Mouse (Mus musculus): ENCODE measurements around the gene Acsf2. TPM values are rescaled to one million over a fixed set of nuclear protein-coding genes. Genes with fewer than 3 reads are reported as not detected.
"Not testable (repeated sequence)": the region's sequence is repeated elsewhere in the genome, so short reads cannot be mapped to it uniquely, and the experiment has no call there.

Acsf2 gene
- polyA plus RNA-seq (2014; fragmentation: Nextera tagmentation; extraction: Ambion mirVana), result 4.3 and 4.7 TPM in 2 replicates

DNA sequence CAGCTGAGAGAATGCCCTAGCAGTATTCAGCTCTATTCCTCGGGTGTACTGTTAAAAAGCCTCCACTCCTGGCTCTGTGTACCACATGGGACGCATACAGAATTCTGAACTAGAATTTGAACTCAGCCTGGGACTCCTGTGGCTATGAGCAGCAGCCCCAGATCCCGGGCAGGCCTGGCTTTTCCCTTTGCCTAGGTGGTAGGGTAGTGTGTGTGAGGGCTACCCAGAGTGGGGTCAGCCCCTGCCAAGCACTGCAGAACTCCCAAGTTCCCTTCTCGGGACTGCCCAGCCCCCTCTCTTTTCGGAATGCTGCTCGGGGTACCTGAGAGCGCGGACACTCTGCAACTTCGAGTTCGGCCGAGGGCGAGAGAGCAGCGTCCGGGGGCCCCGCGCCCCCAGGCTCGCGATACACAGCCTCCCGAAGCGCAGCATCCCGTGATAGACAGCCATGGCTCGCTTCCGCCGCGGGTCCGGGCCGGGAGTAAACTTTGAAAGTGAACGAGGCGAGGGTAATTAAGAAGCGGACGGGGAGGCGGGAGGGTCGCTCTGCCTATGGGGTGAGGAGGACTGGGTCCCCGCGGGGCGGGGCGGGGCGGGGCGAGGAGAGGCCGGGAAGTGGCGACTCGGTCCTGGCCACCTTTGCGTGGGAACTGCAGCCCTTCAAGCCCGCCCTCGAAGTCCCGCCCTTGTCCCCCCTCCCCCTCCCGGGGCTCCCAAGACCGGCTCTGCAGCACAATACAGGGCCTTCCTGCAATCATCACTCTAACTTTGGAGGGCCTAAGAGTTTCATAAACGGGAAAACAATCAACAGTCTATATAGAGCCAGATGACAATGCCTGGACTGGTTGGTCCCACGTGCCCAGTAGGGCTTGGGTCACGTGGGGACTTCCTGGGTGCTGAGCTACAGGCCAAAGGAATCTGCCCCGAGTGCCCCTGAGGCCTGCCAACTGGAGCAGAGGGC, at the start of gene Acsf2:
Gene Acsf2 (minus strand): TSS at position 551 of the 961 bp plus-strand sequence.
- Histone ChIP-seq H3K4me1 (ENCODE audit: control insufficient read depth, insufficient read depth, low read length) (peaks cover 9% of the 10 kb centered on the region; the same call in 1 of the 2 replicates), H3K4me2 (peak within 1 kb of the TSS; percentile 73), H3K9ac (ENCODE audit: low read depth, low read length) (peak within 1 kb of the TSS; percentile 80), H3K4me3 (ENCODE audit: low read depth, low read length) (peak within 1 kb of the TSS; percentile 54), H3K9me3 (replicated peaks; ENCODE audit: control insufficient read depth, low read length) (no peaks in the 10 kb centered on the region), H3K27ac (ENCODE audit: low read depth, low read length) (no peak within 1 kb of the TSS), H3K27me3 (ENCODE audit: control insufficient read depth, insufficient read depth, low read length) (no peaks in the 10 kb centered on the region), H3K36me3 (ENCODE audit: control insufficient read depth, insufficient read depth, low read length) (no peaks in the 10 kb centered on the region)
- under 1% methylated on average over 51 of the region's 52 CpGs for WGBS (ENCODE audit: insufficient replicate concordance)
- ATAC-seq (replicated peaks; ENCODE audit: insufficient number of reproducible peaks, low FRiP score, low TSS enrichment), result peak; percentile 84

DNA sequence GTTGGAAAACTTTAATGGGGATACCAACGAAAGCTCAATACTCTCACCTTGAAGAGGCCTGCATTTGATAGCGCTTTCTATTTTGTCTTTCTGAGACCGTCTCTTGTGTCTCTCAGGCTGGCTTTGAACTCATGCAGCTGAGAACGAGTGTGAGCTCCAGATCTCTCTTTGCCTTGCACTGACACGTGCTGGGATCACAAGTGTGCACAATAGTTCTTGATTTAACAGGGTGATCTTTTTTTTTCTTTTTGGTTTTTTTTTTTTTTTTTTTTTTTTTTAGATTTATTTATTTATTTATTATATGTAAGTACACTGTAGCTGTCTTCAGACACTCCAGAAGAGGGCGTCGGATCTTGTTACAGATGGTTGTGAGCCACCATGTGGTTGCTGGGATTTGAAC, 49.6 kb upstream of the Acsf2 start:
- ATAC-seq (replicated peaks; ENCODE audit: insufficient number of reproducible peaks, low FRiP score, low TSS enrichment); H3K4me3 ChIP-seq (ENCODE audit: low read depth, low read length); H3K9me3 ChIP-seq (replicated peaks; ENCODE audit: control insufficient read depth, low read length); H3K27me3 ChIP-seq (ENCODE audit: control insufficient read depth, insufficient read depth, low read length); H3K4me1 ChIP-seq (ENCODE audit: control insufficient read depth, insufficient read depth, low read length); H3K4me2 ChIP-seq; H3K27ac ChIP-seq (ENCODE audit: low read depth, low read length); H3K9ac ChIP-seq (ENCODE audit: low read depth, low read length): not testable (repeated sequence)
- H3K36me3 ChIP-seq (ENCODE audit: control insufficient read depth, insufficient read depth, low read length), result peaks cover 18% of the 10 kb centered on the region
- 91% methylated on average over 7 of the region's 7 CpGs for WGBS (ENCODE audit: insufficient replicate concordance)

DNA sequence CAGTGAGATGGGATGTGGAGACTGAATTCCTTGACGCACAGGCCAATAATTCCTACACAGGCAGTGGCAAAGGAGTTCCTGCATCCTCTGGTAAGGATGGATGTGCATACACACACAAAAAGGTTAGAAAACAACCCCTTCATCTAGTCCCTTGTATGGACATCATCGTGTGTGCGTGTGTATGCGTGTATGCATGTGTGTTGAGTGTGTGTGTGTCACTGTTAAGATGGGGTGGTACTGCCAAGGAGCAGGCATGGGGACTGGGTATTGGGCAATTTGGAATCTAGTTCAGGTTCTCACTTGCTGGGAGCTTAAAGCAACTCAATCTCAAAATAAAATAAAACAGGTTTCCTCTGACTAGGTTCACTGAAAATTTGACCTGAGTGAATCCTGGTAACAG, 44.8 kb upstream of the Acsf2 start:
- WGBS (ENCODE audit: insufficient replicate concordance), result 89% methylated on average over 4 of the region's 4 CpGs
- H3K27me3 ChIP-seq (ENCODE audit: control insufficient read depth, insufficient read depth, low read length), result no peaks in the 10 kb centered on the region
- H3K9ac ChIP-seq (ENCODE audit: low read depth, low read length), result no peak overlapping the region
- H3K9me3 ChIP-seq (replicated peaks; ENCODE audit: control insufficient read depth, low read length), result no peaks in the 10 kb centered on the region
- no peaks in the 10 kb centered on the region for H3K4me1 ChIP-seq (ENCODE audit: control insufficient read depth, insufficient read depth, low read length)
- no peak overlapping the region for H3K4me3 ChIP-seq (ENCODE audit: low read depth, low read length)
- ATAC-seq (replicated peaks; ENCODE audit: insufficient number of reproducible peaks, low FRiP score, low TSS enrichment), result no peak
- no peak overlapping the region for H3K4me2 ChIP-seq
- H3K27ac ChIP-seq (ENCODE audit: low read depth, low read length), result no peak overlapping the region
- peaks cover 42% of the 10 kb centered on the region for H3K36me3 ChIP-seq (ENCODE audit: control insufficient read depth, insufficient read depth, low read length)

DNA sequence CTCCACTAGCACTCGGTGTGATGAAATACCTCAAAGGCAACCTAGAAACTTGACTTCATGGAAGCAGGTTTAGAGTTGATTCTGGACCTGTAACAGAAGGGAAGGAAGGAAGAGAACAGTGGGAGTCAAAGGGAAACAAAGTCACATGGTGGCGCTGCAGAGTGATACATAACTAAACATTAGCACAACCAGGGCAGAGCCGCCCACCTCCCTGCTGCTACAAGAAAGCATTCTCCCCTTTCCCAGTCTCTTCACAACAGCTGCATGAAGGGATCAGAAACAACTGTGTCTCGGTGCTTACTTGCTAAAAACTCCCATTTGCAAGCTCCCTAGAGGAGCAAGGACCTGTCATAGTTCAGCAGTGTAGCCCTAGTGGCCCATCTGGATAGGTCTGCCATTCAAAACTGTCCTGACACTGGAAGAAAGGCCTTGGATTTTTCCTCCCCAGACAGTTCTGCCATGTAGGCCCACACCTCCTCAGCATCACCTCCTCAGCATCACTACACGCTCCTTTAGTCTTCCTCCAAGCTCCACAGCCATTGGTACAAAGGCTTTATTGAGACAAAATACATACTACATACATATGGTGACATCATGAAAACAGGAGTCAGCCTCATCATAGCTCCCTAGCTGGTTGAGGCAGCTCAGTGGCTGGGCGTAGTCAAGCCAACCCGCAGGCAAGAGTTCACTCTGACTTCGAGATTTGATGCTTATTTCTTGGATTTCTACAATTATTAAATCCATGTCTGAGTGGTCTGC, 43.0 kb upstream of the Acsf2 start:
- no peak overlapping the region for H3K4me2 ChIP-seq

DNA sequence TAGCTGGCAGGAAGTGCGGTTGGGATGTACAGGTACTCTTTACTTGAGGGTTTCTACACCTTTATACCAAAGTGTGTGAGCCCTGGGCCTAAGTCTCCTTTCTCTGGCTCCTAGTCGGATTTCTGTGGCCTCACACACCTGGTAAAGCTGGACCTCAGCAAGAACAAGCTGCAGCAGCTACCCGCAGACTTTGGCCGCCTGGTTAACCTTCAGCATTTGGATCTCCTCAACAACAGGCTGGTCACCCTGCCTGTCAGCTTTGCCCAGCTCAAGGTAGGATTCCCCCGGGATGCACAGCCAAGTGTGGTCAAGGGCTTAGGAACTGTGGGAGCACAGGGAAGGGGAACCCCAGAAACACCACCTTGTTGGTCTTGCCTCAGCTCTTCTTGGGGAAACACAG, 32.8 kb upstream of the Acsf2 start:
- Histone ChIP-seq H3K4me1 (ENCODE audit: control insufficient read depth, insufficient read depth, low read length) (no peaks in the 10 kb centered on the region), H3K36me3 (ENCODE audit: control insufficient read depth, insufficient read depth, low read length) (peaks cover 61% of the 10 kb centered on the region), H3K9ac (ENCODE audit: low read depth, low read length) (no peak overlapping the region), H3K27ac (ENCODE audit: low read depth, low read length) (no peak overlapping the region), H3K9me3 (replicated peaks; ENCODE audit: control insufficient read depth, low read length) (no peaks in the 10 kb centered on the region), H3K4me2 (no peak overlapping the region), H3K27me3 (ENCODE audit: control insufficient read depth, insufficient read depth, low read length) (no peaks in the 10 kb centered on the region), H3K4me3 (ENCODE audit: low read depth, low read length) (no peak overlapping the region)
- WGBS (ENCODE audit: insufficient replicate concordance), result 85% methylated on average over 5 of the region's 5 CpGs
- no peak for ATAC-seq (replicated peaks; ENCODE audit: insufficient number of reproducible peaks, low FRiP score, low TSS enrichment)

More for the DNA sequence above, 43.0 kb upstream of the Acsf2 start:
- Histone ChIP-seq H3K4me3 (ENCODE audit: low read depth, low read length) (no peak overlapping the region), H3K4me1 (ENCODE audit: control insufficient read depth, insufficient read depth, low read length) (no peaks in the 10 kb centered on the region), H3K36me3 (ENCODE audit: control insufficient read depth, insufficient read depth, low read length) (peaks cover 51% of the 10 kb centered on the region), H3K27ac (ENCODE audit: low read depth, low read length) (no peak overlapping the region), H3K27me3 (ENCODE audit: control insufficient read depth, insufficient read depth, low read length) (no peaks in the 10 kb centered on the region), H3K9ac (ENCODE audit: low read depth, low read length) (no peak overlapping the region), H3K9me3 (replicated peaks; ENCODE audit: control insufficient read depth, low read length) (no peaks in the 10 kb centered on the region)
- WGBS (ENCODE audit: insufficient replicate concordance), result 85% methylated on average over 8 of the region's 8 CpGs
- no peak for ATAC-seq (replicated peaks; ENCODE audit: insufficient number of reproducible peaks, low FRiP score, low TSS enrichment)

DNA sequence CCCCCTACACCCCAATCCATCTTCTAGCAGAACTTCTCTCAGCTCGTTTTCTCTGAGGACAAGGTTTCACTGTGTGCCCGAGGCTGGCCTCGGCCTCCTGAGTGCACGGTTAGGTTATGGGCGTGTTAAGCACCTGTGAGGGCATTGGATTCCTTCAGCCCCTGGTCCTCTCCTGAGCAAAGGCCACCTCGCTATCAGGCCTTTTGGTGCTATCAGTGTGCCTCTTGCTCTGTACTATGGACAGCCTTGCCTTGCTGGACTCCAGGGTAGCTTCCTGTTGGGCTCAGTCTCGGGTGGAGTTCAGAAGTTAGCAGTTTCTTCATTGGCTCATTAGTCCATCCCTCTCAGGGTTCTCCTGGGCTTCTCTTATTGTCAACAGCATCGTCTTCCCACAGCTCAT, 31.3 kb upstream of the Acsf2 start:
- Histone ChIP-seq H3K4me2 (no peak overlapping the region), H3K4me3 (ENCODE audit: low read depth, low read length) (no peak overlapping the region)

DNA sequence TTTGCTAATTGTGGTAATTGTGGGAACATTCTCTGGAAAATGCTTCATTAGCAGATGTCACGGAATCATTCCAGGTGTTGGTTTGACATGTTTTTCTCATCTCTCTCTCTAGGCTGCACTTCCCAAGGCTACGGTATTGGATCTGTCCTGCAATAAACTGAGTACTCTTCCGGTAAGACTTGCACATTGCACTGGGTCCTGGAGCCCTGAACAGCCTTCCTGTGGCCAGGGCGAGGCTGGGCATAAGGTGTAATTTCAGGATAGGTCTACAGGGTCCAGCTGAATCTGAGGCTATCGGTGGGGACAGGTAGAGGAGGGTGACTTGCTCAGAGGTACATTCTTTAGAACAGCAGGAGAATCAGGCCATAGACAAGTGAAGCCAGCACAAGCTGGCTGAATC, 30.3 kb upstream of the Acsf2 start:
- no peak overlapping the region for H3K9ac ChIP-seq (ENCODE audit: low read depth, low read length)
- H3K27ac ChIP-seq (ENCODE audit: low read depth, low read length), result no peak overlapping the region
- H3K9me3 ChIP-seq (replicated peaks; ENCODE audit: control insufficient read depth, low read length), result no peaks in the 10 kb centered on the region
- no peak for ATAC-seq (replicated peaks; ENCODE audit: insufficient number of reproducible peaks, low FRiP score, low TSS enrichment)
- no peak overlapping the region for H3K4me2 ChIP-seq
- no peaks in the 10 kb centered on the region for H3K27me3 ChIP-seq (ENCODE audit: control insufficient read depth, insufficient read depth, low read length)
- no peaks in the 10 kb centered on the region for H3K4me1 ChIP-seq (ENCODE audit: control insufficient read depth, insufficient read depth, low read length)
- WGBS (ENCODE audit: insufficient replicate concordance), result 91% methylated on average over 5 of the region's 5 CpGs
- no peak overlapping the region for H3K4me3 ChIP-seq (ENCODE audit: low read depth, low read length)
- H3K36me3 ChIP-seq (ENCODE audit: control insufficient read depth, insufficient read depth, low read length), result peaks cover 39% of the 10 kb centered on the region

More for the DNA sequence above, 31.3 kb upstream of the Acsf2 start:
- Histone ChIP-seq H3K9ac (ENCODE audit: low read depth, low read length) (no peak overlapping the region; the same call in 1 of the 2 replicates), H3K36me3 (ENCODE audit: control insufficient read depth, insufficient read depth, low read length) (peaks cover 47% of the 10 kb centered on the region), H3K27ac (ENCODE audit: low read depth, low read length) (no peak overlapping the region), H3K9me3 (replicated peaks; ENCODE audit: control insufficient read depth, low read length) (no peaks in the 10 kb centered on the region), H3K27me3 (ENCODE audit: control insufficient read depth, insufficient read depth, low read length) (no peaks in the 10 kb centered on the region), H3K4me1 (ENCODE audit: control insufficient read depth, insufficient read depth, low read length) (no peaks in the 10 kb centered on the region)
- ATAC-seq (replicated peaks; ENCODE audit: insufficient number of reproducible peaks, low FRiP score, low TSS enrichment), result no peak
- 84% methylated on average over 8 of the region's 8 CpGs for WGBS (ENCODE audit: insufficient replicate concordance)

DNA sequence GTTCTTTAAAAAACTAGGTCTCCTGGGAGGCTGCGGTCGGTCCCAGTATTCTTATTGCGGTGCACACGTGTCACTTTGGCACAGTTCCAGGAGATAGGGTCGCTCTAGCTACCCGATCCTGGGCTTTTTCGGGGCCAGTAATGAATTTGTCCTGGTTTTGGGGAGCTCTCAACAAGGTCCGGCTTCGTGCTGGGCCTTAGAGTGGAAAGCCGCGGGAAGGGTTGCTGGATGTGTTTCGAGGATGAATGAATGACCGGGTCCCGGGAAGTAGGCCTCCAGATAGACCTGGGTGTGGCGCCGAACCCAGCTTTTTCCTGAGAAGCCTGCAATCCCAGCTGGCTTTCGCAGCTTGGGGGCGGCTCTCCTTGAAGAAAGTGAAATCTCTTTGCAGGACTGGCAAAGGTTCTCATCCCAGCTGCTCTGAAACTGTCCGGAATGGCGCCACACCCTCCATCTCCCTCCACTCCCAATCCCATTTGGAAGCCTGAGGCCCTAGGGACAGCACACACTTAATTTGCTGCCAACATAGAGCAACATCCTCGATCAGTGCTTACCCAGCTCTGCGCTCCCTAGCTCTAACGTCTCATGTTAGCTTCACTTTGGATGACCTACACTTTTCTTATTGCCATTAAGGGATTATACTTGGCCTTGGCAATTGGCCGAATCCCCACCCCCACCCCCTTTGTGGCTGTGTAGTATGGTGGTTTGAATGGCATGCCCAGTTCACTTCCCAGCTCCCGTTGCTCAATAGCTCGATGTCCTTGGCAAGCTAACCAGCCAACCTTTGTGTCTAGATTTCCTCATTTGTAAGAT, 28.7 kb upstream of the Acsf2 start:
- Histone ChIP-seq H3K9ac (ENCODE audit: low read depth, low read length) (peak overlapping the region; percentile 93), H3K27ac (ENCODE audit: low read depth, low read length) (peak overlapping the region; percentile 79), H3K4me2 (peak overlapping the region; percentile 70), H3K27me3 (ENCODE audit: control insufficient read depth, insufficient read depth, low read length) (no peaks in the 10 kb centered on the region), H3K9me3 (replicated peaks; ENCODE audit: control insufficient read depth, low read length) (no peaks in the 10 kb centered on the region), H3K36me3 (ENCODE audit: control insufficient read depth, insufficient read depth, low read length) (peaks cover 24% of the 10 kb centered on the region), H3K4me3 (ENCODE audit: low read depth, low read length) (peak overlapping the region; percentile 82), H3K4me1 (ENCODE audit: control insufficient read depth, insufficient read depth, low read length) (no peaks in the 10 kb centered on the region)
- 12% methylated on average over 26 of the region's 26 CpGs for WGBS (ENCODE audit: insufficient replicate concordance)
- 0 out of 2 replicates have a peak, but pooled peaks have one; percentile 4 for ATAC-seq (replicated peaks; ENCODE audit: insufficient number of reproducible peaks, low FRiP score, low TSS enrichment)
